In genomic region chr17:29465405-29466010, GRCm38 (mm10) we compare ENCODE assay signal across 12 mouse cellular contexts. TPM values are rescaled to one million over a fixed set of nuclear protein-coding genes. Genes with fewer than 3 reads are reported as not detected.
DNase-seq lines count a peak whose midpoint lies in the region; ATAC-seq and TF ChIP-seq lines count a peak whose summit lies in the region.
"Had no signal": no experiment of that assay in that cellular context is flagged by ENCODE, and none has a peak within 500 bp of the region (broad histone marks: within the 10 kb centered on the region; RNA-seq: fewer than 3 reads in every experiment).

No protein-coding gene starts in this region.

- WGBS in midbrain, embryonic 10.5 days: 6% methylated on average over 9 of the region's 9 CpGs
- WGBS in midbrain, embryonic 13.5 days: 24% methylated on average over 9 of the region's 9 CpGs
- 51% methylated on average over 9 of the region's 9 CpGs for WGBS in kidney, adult 2 months

- no peak for TF ChIP-seq CTCF in gastrocnemius, adult 2 months (IDR thresholded peaks at IDR 0.05)
- no peak for TF ChIP-seq CTCF in kidney, adult 2 months (conservative IDR thresholded peaks at IDR 0.05; ENCODE audit: insufficient read depth, insufficient read length, low read depth, low read length)

- no peaks in the 10 kb centered on the region for H3K9me3 ChIP-seq in midbrain, embryonic 10.5 days (replicated peaks)
- H3K9me3 ChIP-seq in midbrain, embryonic 13.5 days: no peaks in the 10 kb centered on the region

- intact Hi-C loops in gastrocnemius, adult 2 months (cut with DNase I): no loop called here

- H3K4me2 ChIP-seq in midbrain, embryonic 13.5 days (replicated peaks): no peak overlapping the region

- no peak overlapping the region for H3K4me3 ChIP-seq in gastrocnemius, adult 2 months
- no peak overlapping the region for H3K4me3 ChIP-seq in midbrain, embryonic 10.5 days
- H3K4me3 ChIP-seq in midbrain, embryonic 13.5 days (replicated peaks): no peak overlapping the region
- H3K4me3 ChIP-seq in kidney, adult 2 months (ENCODE audit: insufficient read depth, low read depth, low read length): no peak overlapping the region
- H3K4me3 ChIP-seq: myocyte had no signal

- no peak overlapping the region for H3K9ac ChIP-seq in midbrain, embryonic 13.5 days (replicated peaks)

- H3K27ac ChIP-seq in gastrocnemius, adult 2 months: peak overlapping the region; percentile 35; the same call in 1 of the 2 replicates
- H3K27ac ChIP-seq in midbrain, embryonic 10.5 days (replicated peaks): peak overlapping the region; percentile 91
- no peak overlapping the region for H3K27ac ChIP-seq in midbrain, embryonic 13.5 days
- peak overlapping the region; percentile 36; the same call in 1 of the 2 replicates for H3K27ac ChIP-seq in kidney, adult 2 months (ENCODE audit: insufficient read depth, low read depth, low read length)

- no peaks in the 10 kb centered on the region for H3K36me3 ChIP-seq in midbrain, embryonic 10.5 days
- H3K36me3 ChIP-seq in midbrain, embryonic 13.5 days: no peaks in the 10 kb centered on the region
- H3K36me3 ChIP-seq in kidney, adult 2 months (ENCODE audit: control insufficient read depth, insufficient read depth, low read length): no peaks in the 10 kb centered on the region

- no peak for TF ChIP-seq POLR2A in kidney, adult 2 months (IDR thresholded peaks at IDR 0.05; ENCODE audit: low read depth, low read length)

- peaks cover 68% of the 10 kb centered on the region for H3K4me1 ChIP-seq in midbrain, embryonic 10.5 days
- peaks cover 36% of the 10 kb centered on the region for H3K4me1 ChIP-seq in midbrain, embryonic 13.5 days (replicated peaks)
- 0 out of 2 replicates have a peak, but pooled peaks cover 3% of the 10 kb centered on the region for H3K4me1 ChIP-seq in kidney, adult 2 months (ENCODE audit: control insufficient read depth, insufficient read depth, low read length)

- ATAC-seq in midbrain, embryonic 13.5 days: no peak
- no peak for ATAC-seq in megakaryocyte, adult 5-6 weeks (ENCODE audit: poor library complexity, severe bottlenecking)

- DNase-seq in gastrocnemius, adult 2 months: no peak
- no peak for DNase-seq in gastrocnemius, postnatal 10 days
- peak; percentile 44 for DNase-seq in midbrain, embryonic 10.5 days (ENCODE audit: low spot score)
- peak; percentile 74 for DNase-seq in kidney, adult 2 months
- peak; percentile 77 for DNase-seq in mesoderm, embryonic 11.5 days (ENCODE audit: low read depth, low spot score)
- no peak for DNase-seq in thymus, postnatal 4 days
- DNase-seq: B cell, adult 2 months; lung, postnatal 10 days; thymus, adult 18-20 months had no signal

- peaks cover 4% of the 10 kb centered on the region; the same call in 1 of the 2 replicates for H3K27me3 ChIP-seq in midbrain, embryonic 10.5 days (ENCODE audit: low read depth, poor library complexity, severe bottlenecking)
- H3K27me3 ChIP-seq in midbrain, embryonic 13.5 days: no peaks in the 10 kb centered on the region
- no peaks in the 10 kb centered on the region for H3K27me3 ChIP-seq in kidney, adult 2 months (replicated peaks; ENCODE audit: control insufficient read depth, insufficient read depth, low read length)

RNA-seq across cellular contexts. Expression of gene Pim1, which starts 25.0 kb away (rescaled TPM):
- 10 to 100 TPM; 13.8 to 35.2 TPM for total RNA-seq in gastrocnemius, adult 2 months (2021)
- 10 to 100 TPM; 15.0 to 23.3 TPM for total RNA-seq in gastrocnemius, postnatal 10 days (2021)
- 27.2 and 33.8 TPM in 2 replicates for polyA plus RNA-seq in midbrain, embryonic 10.5 days (2016; fragmentation: Nextera tagmentation; extraction: Ambion mirVana)
- polyA plus RNA-seq in midbrain, embryonic 13.5 days (2015; fragmentation: Nextera tagmentation; extraction: Ambion mirVana): 13.4 and 15.4 TPM in 2 replicates
- polyA plus RNA-seq in kidney, adult 2 months (2012; rRNA removed): 16.0 and 18.8 TPM in 2 replicates
- total RNA-seq in megakaryocyte, adult 5-6 weeks (2015): 65.2 and 66.9 TPM in 2 replicates
- total RNA-seq in megakaryocyte, adult 5-6 weeks (2017): 155 and 168 TPM in 2 replicates

Comparison
In these comparisons a context has a peak if more than half of its experiments do, and no peak if none do; other contexts are left out.
1. DNase-seq: peak in midbrain, embryonic 10.5 days (single experiment), kidney, adult 2 months (single experiment) and mesoderm, embryonic 11.5 days (single experiment); none in gastrocnemius, adult 2 months (single experiment), gastrocnemius, postnatal 10 days (single experiment) and thymus, postnatal 4 days (single experiment).